Mouse (Mus musculus) limb, embryonic 11.5 days (tissue): Measurements from ENCODE around the gene Eya2. TPM values are rescaled to one million over a fixed set of nuclear protein-coding genes. Genes with fewer than 3 reads are reported as not detected.
"Not testable (repeated sequence)": the region's sequence is repeated elsewhere in the genome, so short reads cannot be mapped to it uniquely, and the experiment has no call there.

Experiments used
- ATAC-seq: fragments of 200-750 bp; cut with Nextera tagmentation; 2 replicates; pipeline ENCODE4 v1.8.0; 2017; ENCODE audit warnings: low read depth; ENCODE audit not compliant: insufficient number of reproducible peaks, low FRiP score, low TSS enrichment
- DNase-seq: peaks from one replicate; pipeline ENCODE4 v3.0.0-alpha.2; 2015; ENCODE audit warnings: low spot score
- H3K27ac ChIP-seq: fragments of 300-500 bp; sonication (generic); replicated peaks from 2 replicates; pipeline ENCODE4 v1.5.1; 2014; ENCODE audit warnings: low read depth, mild to moderate bottlenecking, low read length
- H3K27me3 ChIP-seq: fragments of 300-500 bp; sonication (generic); 2 replicates; pipeline ENCODE4 v1.6.1; 2014; ENCODE audit warnings: mild to moderate bottlenecking, low read length, mixed read lengths; ENCODE audit not compliant: control insufficient read depth, insufficient read depth
- H3K36me3 ChIP-seq: fragments of 300-500 bp; sonication (generic); 2 replicates; pipeline ENCODE4 v1.6.1; 2014; ENCODE audit warnings: mild to moderate bottlenecking, low read length, moderate library complexity, mixed read lengths; ENCODE audit not compliant: control insufficient read depth, insufficient read depth
- H3K4me1 ChIP-seq: fragments of 300-500 bp; sonication (generic); 2 replicates; pipeline ENCODE4 v1.6.1; 2014; ENCODE audit warnings: low read length, mixed read lengths; ENCODE audit not compliant: control insufficient read depth, insufficient read depth
- H3K4me2 ChIP-seq: fragments of 300-500 bp; sonication (generic); 2 replicates; pipeline ENCODE4 v1.6.1; 2014; ENCODE audit warnings: low read depth, mild to moderate bottlenecking, moderate library complexity; ENCODE audit not compliant: severe bottlenecking
- H3K4me3 ChIP-seq: fragments of 300-500 bp; sonication (generic); 2 replicates; pipeline ENCODE4 v1.5.1; 2014; ENCODE audit warnings: low read depth, low read length
- H3K9ac ChIP-seq: fragments of 300-500 bp; sonication (generic); 2 replicates; pipeline ENCODE4 v1.6.1; 2014; ENCODE audit warnings: mild to moderate bottlenecking, low read length
- H3K9me3 ChIP-seq: fragments of 300-500 bp; sonication (generic); 2 replicates; pipeline ENCODE4 v1.6.1; 2016; ENCODE audit warnings: low read length; ENCODE audit not compliant: control insufficient read depth
- WGBS: fragments of 180-500 bp; shearing (Covaris S2); extraction: QIAGEN DNeasy Blood & Tissue Kit; methylation state at CpG from one replicate; pipeline ENCODE4 v1.1.7; 2014; 5-methylcytosine and 5-hydroxymethylcytosine counted together
- polyA plus RNA-seq: library from polyadenylated mRNA; unstranded; fragments of >200 nt; fragmentation: Nextera tagmentation; extraction: Ambion mirVana; gene quantifications from 2 replicates; pipeline ENCODE4 v1.2.1, GENCODE M21; 2014

Eya2 gene
- polyA plus RNA-seq, 1 experiment from 2014 or later, result 8.8 TPM

- no peak overlapping the region for H3K9ac ChIP-seq
- DNase-seq (no peak), ATAC-seq (no peak)
- no peaks in the 10 kb centered on the region for H3K27me3 ChIP-seq
- no peak overlapping the region for H3K4me3 ChIP-seq
- no peak overlapping the region for H3K27ac ChIP-seq
- no peaks in the 10 kb centered on the region for H3K4me1 ChIP-seq
- no peaks in the 10 kb centered on the region for H3K9me3 ChIP-seq
- WGBS, result 87% methylated on average over 11 of the region's 11 CpGs
- peaks cover 30% of the 10 kb centered on the region for H3K36me3 ChIP-seq
- H3K4me2 ChIP-seq, result no peak overlapping the region
These were observed 193.2 kb downstream of the Eya2 start for GRCm38 (mm10) chr2:165788005-165788404.

GRCm38 (mm10) chr2:165788796-165789195 lies 194.0 kb downstream of the Eya2 start:
- ATAC-seq, result no peak
- Histone ChIP-seq H3K4me2 (no peak overlapping the region), H3K27me3 (no peaks in the 10 kb centered on the region), H3K36me3 (peaks cover 30% of the 10 kb centered on the region), H3K27ac (no peak overlapping the region), H3K4me1 (no peaks in the 10 kb centered on the region), H3K9me3 (no peaks in the 10 kb centered on the region), H3K9ac (no peak overlapping the region), H3K4me3 (no peak overlapping the region)
- WGBS, result 95% methylated on average over 9 of the region's 9 CpGs
- no peak for DNase-seq

DNA sequence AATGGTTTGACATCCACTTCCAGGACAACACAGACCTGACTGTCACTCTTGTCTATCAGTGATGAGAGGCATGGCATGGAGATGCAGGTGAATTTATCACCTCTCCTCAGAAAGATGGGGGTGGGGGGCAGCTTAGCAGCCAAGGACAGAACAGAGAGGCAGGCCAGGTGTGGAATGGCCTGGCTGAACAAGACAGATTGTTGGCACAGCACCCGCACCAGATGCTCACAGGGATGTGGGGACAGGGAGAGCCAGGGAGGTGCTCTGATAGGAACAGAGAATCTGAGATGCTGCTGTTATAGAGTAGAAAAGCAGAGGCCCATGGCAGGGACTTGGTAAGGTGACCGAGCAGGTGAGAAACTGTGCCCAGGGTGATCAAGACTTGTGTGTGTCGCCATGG lies 194.8 kb downstream of the Eya2 start:
- Histone ChIP-seq H3K9me3 (no peaks in the 10 kb centered on the region), H3K4me1 (no peaks in the 10 kb centered on the region), H3K27ac (no peak overlapping the region), H3K4me3 (no peak overlapping the region), H3K27me3 (no peaks in the 10 kb centered on the region), H3K4me2 (no peak overlapping the region), H3K36me3 (peaks cover 32% of the 10 kb centered on the region), H3K9ac (no peak overlapping the region)
- ATAC-seq, result no peak
- no peak for DNase-seq
- WGBS, result 93% methylated on average over 3 of the region's 3 CpGs

- Histone ChIP-seq H3K9ac (no peak overlapping the region), H3K4me1 (no peaks in the 10 kb centered on the region), H3K36me3 (peaks cover 30% of the 10 kb centered on the region), H3K4me2 (no peak overlapping the region), H3K4me3 (no peak overlapping the region), H3K27me3 (no peaks in the 10 kb centered on the region), H3K9me3 (no peaks in the 10 kb centered on the region), H3K27ac (no peak overlapping the region)
- no peak for ATAC-seq
- whole genome bisulfite sequencing, result 64% methylated on average over 7 of the region's 7 CpGs
- DNase-seq, result no peak
These were observed 196.2 kb downstream of the Eya2 start for GRCm38 (mm10) chr2:165791026-165791425.

GRCm38 (mm10) chr2:165791657-165792056 lies 196.8 kb downstream of the Eya2 start:
- Histone ChIP-seq H3K4me2 (no peak overlapping the region), H3K27ac (no peak overlapping the region), H3K27me3 (no peaks in the 10 kb centered on the region), H3K4me3 (no peak overlapping the region), H3K36me3 (peaks cover 30% of the 10 kb centered on the region), H3K9me3 (no peaks in the 10 kb centered on the region), H3K4me1 (no peaks in the 10 kb centered on the region), H3K9ac (no peak overlapping the region)
- DNase-seq, result peak; percentile 82
- 74% methylated on average over 9 of the region's 9 CpGs for WGBS
- 0 out of 2 replicates have a peak, but pooled peaks have one; percentile 13 for ATAC-seq

GRCm38 (mm10) chr2:165792431-165793282 lies 197.8 kb downstream of the Eya2 start:
- Histone ChIP-seq H3K4me1 (no peaks in the 10 kb centered on the region), H3K4me2 (no peak overlapping the region), H3K27ac (no peak overlapping the region), H3K27me3 (no peaks in the 10 kb centered on the region), H3K4me3 (no peak overlapping the region), H3K36me3 (peaks cover 27% of the 10 kb centered on the region), H3K9ac (no peak overlapping the region), H3K9me3 (no peaks in the 10 kb centered on the region)
- 89% methylated on average over 25 of the region's 25 CpGs for WGBS
- DNase-seq, result no peak
- no peak for ATAC-seq

DNA sequence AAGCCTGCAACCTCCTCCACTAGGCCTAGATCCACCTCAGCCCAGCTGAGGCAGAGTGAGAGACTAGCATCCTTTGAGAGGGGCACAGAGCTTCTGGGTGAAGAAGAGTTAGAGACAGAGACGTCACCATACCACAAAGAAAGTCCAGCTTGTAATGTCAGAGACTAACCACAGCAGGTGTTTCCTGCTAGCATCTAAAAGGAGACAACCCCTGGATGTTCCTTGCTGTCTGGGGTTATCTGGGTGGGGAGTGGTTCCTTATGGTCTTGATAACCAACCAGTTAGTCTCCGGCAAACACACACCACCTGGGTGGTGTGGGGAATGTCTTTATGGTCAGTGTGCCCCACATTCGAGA lies 198.4 kb downstream of the Eya2 start:
- Histone ChIP-seq H3K4me1 (no peaks in the 10 kb centered on the region), H3K4me2 (no peak overlapping the region), H3K27ac (no peak overlapping the region), H3K9ac (no peak overlapping the region), H3K4me3 (no peak overlapping the region), H3K27me3 (no peaks in the 10 kb centered on the region), H3K9me3 (no peaks in the 10 kb centered on the region), H3K36me3 (peaks cover 27% of the 10 kb centered on the region)
- no peak for DNase-seq
- WGBS, result 86% methylated on average over 3 of the region's 3 CpGs
- no peak for ATAC-seq

- WGBS, result 73% methylated on average over 8 of the region's 8 CpGs
- H3K9ac ChIP-seq, result no peak overlapping the region
- DNase-seq (no peak), ATAC-seq (no peak)
- no peaks in the 10 kb centered on the region for H3K27me3 ChIP-seq
- H3K27ac ChIP-seq, result no peak overlapping the region
- peaks cover 33% of the 10 kb centered on the region for H3K36me3 ChIP-seq
- H3K4me3 ChIP-seq, result no peak overlapping the region
- H3K9me3 ChIP-seq, result no peaks in the 10 kb centered on the region; the same call in 1 of the 2 replicates
- H3K4me2 ChIP-seq, result no peak overlapping the region
- no peaks in the 10 kb centered on the region for H3K4me1 ChIP-seq
These were observed 203.0 kb downstream of the Eya2 start for GRCm38 (mm10) chr2:165797876-165798275.

- not testable (repeated sequence) for H3K4me1 ChIP-seq, DNase-seq, H3K4me2 ChIP-seq, H3K9me3 ChIP-seq, H3K4me3 ChIP-seq, H3K9ac ChIP-seq, H3K27ac ChIP-seq, H3K27me3 ChIP-seq, ATAC-seq
- peaks cover 27% of the 10 kb centered on the region for H3K36me3 ChIP-seq
- 94% methylated on average over 3 of the region's 3 CpGs for WGBS
These were observed 205.3 kb downstream of the Eya2 start for GRCm38 (mm10) chr2:165800174-165800573.
